Mouse (Mus musculus) layer of hippocampus, postnatal 36 days (tissue): ENCODE measurements around the gene Rhox3f. TPM values are rescaled to one million over a fixed set of nuclear protein-coding genes. Genes with fewer than 3 reads are reported as not detected.
"Not testable (repeated sequence)": the region's sequence is repeated elsewhere in the genome, so short reads cannot be mapped to it uniquely, and the experiment has no call there.

Experiments used
- DNase-seq, 2 experiments: peaks; one replicate each; pipeline ENCODE4 v3.0.0; 2022
- total RNA-seq, 2 experiments: library from RNA; stranded (reverse); gene quantifications; 2 replicates each; pipeline ENCODE4 v1.2.3; 2021

The Rhox3f gene
- not detected for total RNA-seq

DNA sequence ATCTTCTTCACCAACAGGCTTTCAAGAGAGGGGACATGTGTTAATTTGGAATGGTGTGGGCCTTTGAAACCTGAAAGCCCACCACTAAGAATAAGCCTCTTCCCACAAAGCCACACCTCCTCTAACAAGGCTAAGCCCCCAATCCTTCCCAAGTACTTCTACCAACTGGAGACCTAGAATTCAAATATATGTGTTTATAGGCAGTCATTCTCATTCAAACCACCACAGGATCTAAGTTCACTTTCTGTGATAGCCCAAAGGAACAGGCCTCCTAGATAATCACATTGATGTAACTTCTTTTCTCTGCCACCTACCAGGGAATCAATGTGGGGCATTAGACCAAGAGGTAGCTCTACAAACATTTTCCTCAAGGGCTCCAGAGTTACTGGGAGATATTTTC is at the start of gene Rhox3f:
Gene Rhox3f (plus strand): TSS at position 301 of the 400 bp plus-strand sequence.
- DNase-seq = not testable (repeated sequence)

DNA sequence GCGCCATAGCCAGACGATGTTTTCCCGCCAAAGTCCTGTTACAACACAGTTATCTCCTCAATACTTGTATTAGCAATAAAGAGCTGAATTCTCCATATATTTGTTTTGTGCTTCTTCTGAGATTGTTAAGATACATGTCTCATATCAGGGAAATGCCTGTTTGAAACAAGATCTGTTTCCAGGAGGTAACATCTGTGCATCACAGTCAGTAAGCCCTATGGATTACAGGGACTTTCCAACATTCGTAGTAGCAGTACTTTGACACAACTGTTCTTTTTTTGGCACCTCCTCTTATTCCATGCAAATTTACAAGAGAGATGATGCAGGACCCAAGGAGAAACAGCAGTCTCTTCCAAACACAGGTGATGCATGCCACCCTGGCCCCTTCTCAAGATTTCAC is 39.1 kb upstream of the Rhox3f start, which contains the start of gene Rhox3e:
Gene Rhox3e (plus strand): TSS at position 301 of the 400 bp plus-strand sequence.
- not testable (repeated sequence) for DNase-seq

DNA sequence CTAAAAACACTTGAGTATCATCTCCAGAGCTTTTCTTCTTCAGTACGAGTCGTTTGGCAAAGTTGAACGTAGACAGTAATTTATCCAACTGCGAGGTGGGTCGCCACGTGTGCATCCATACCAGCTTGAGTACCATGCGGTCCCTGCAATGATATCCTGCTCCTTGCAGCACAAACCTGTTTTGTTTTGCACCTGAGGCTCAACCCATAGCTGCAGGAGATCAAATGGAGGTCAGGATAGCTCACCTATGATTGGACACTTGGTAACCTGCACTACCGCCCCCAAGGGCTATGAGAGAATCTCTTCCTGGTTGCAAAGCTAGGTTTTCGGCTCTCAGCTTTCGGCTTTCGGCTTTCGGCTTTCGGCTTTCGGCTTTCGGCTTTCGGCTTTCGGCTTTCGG is 23.7 kb upstream of the Rhox3f start, which contains the start of gene Rhox4e:
Gene Rhox4e (plus strand): TSS at position 301 of the 400 bp plus-strand sequence.
- not testable (repeated sequence) for DNase-seq

DNA sequence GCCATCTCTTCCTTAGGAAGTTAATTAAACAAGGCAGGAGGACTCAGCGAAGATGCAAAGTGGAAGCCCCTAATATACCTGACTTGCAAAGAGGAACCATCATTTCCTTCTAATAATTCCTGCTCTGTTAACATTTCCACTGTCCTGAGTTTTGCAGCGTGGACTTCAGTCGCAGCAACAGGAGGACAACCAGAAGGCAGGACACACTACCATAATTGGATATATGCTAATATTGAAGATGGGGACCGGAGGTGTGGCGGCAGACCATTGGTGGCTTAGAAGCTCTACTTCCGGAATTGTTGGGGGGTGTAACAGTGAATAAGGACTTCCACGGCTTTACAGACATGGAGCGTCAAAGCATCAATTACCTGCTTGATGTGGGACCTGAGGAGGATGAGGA is 9.7 kb upstream of the Rhox3f start, which contains the start of gene Rhox2f:
Gene Rhox2f (plus strand): TSS at position 301 of the 400 bp plus-strand sequence.
- DNase-seq = not testable (repeated sequence)

DNA sequence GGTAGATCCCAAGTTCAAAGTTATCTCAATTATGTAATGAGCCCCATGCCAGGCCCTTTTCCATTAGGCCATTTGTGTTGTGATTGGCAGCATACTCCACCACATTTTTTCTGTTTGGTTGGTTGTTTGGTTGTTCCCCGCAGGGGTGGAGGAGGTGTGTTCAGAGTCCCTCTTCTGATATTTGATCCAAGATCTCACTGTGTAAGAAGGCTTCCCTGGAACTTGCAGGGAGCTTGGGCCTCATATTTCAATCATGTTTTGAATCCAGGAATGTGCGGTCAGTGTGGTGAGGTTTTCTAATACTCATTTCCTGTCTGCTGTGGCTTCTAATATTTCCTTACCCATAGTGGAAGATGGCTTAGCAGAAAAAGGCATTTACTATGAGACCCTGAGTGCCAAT is 8.2 kb upstream of the Rhox3f start:
- DNase-seq = not testable (repeated sequence)

DNA sequence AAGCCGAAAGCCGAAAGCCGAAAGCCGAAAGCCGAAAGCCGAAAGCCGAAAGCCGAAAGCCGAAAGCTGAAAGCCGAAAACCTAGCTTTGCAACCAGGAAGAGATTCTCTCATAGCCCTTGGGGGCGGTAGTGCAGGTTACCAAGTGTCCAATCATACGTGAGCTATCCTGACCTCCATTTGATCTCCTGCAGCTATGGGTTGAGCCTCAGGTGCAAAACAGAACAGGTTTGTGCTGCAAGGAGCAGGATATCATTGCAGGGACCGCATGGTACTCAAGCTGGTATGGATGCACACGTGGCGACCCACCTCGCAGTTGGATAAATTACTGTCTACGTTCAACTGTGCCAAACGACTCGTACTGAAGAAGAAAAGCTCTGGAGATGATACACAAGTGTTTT is 26.8 kb downstream of the Rhox3f start, which contains the start of gene Rhox4f:
Gene Rhox4f (minus strand): TSS at position 101 of the 400 bp plus-strand sequence.
- DNase-seq = not testable (repeated sequence)

DNA sequence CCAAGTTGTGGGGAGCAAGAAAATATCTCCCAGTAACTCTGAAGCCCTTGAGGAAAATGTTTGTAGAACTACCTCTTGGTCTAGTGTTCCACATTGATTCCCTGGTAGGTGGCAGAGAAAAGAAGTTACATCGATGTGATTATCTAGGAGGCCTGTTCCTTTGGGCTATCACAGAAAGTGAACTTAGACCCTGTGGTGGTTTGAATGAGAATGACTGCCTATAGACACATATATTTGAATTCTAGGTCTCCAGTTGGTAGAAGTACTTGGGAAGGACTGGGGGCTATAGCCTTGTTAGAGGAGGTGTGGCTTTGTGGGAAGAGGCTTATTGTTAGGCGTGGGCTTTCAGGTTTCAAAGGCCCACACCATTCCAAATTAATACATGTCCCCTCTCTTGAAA is 47.7 kb downstream of the Rhox3f start, which contains the start of gene Rhox3g:
Gene Rhox3g (minus strand): TSS at position 101 of the 400 bp plus-strand sequence.
- not testable (repeated sequence) for DNase-seq

Other genes starting within 250 kb of the Rhox3f start
- not detected for gene Rhox3a2, start 201.0 kb upstream of the Rhox3f start, total RNA-seq
- not detected for gene Rhox4a2, start 190.1 kb upstream of the Rhox3f start, total RNA-seq
- gene Rhox2b, start 168.9 kb upstream of the Rhox3f start, total RNA-seq = not detected
- gene Rhox4b, start 148.5 kb upstream of the Rhox3f start, total RNA-seq = not detected
- not detected for gene Rhox2c, start 127.3 kb upstream of the Rhox3f start, total RNA-seq
- not detected for gene Rhox3c, start 122.4 kb upstream of the Rhox3f start, total RNA-seq
- gene Rhox4c, start 100.7 kb upstream of the Rhox3f start, total RNA-seq = not detected
- not detected for gene Rhox2d, start 87.6 kb upstream of the Rhox3f start, total RNA-seq
- not detected for gene Rhox4d, start 66.6 kb upstream of the Rhox3f start, total RNA-seq
- not detected for gene Rhox2e, start 50.5 kb upstream of the Rhox3f start, total RNA-seq
- not detected for gene Rhox3e, start 39.0 kb upstream of the Rhox3f start, total RNA-seq
- not detected for gene Rhox4e, start 23.6 kb upstream of the Rhox3f start, total RNA-seq
- not detected for gene Rhox2f, start 9.6 kb upstream of the Rhox3f start, total RNA-seq
- not detected for gene Rhox4f, start 26.7 kb downstream of the Rhox3f start, total RNA-seq
- not detected for gene Rhox3g, start 47.6 kb downstream of the Rhox3f start, total RNA-seq
- gene Rhox2g, start 62.5 kb downstream of the Rhox3f start, total RNA-seq = not detected
- not detected for gene Rhox4g, start 70.3 kb downstream of the Rhox3f start, total RNA-seq
- not detected for gene Rhox3h, start 87.8 kb downstream of the Rhox3f start, total RNA-seq
- gene Rhox2h, start 92.3 kb downstream of the Rhox3f start, total RNA-seq = not detected
- not detected for gene Rhox5, start 223.8 kb downstream of the Rhox3f start, total RNA-seq
- gene Rhox6, start 245.9 kb downstream of the Rhox3f start, total RNA-seq = not detected